Mouse (Mus musculus): Measurements from ENCODE around the gene Rergl. TPM values are rescaled to one million over a fixed set of nuclear protein-coding genes. Genes with fewer than 3 reads are reported as not detected.

The Rergl gene
- polyA plus RNA-seq, 1 experiment from 2014 or later, result not detected

Other genes with a start within 250 kb of the Rergl start
- gene Pik3c2g, start 85.2 kb upstream of the Rergl start, polyA plus RNA-seq (2015; fragmentation: Nextera tagmentation; extraction: Ambion mirVana), result 4.0 and 4.2 TPM in 2 replicates